In the genomic region with DNA sequence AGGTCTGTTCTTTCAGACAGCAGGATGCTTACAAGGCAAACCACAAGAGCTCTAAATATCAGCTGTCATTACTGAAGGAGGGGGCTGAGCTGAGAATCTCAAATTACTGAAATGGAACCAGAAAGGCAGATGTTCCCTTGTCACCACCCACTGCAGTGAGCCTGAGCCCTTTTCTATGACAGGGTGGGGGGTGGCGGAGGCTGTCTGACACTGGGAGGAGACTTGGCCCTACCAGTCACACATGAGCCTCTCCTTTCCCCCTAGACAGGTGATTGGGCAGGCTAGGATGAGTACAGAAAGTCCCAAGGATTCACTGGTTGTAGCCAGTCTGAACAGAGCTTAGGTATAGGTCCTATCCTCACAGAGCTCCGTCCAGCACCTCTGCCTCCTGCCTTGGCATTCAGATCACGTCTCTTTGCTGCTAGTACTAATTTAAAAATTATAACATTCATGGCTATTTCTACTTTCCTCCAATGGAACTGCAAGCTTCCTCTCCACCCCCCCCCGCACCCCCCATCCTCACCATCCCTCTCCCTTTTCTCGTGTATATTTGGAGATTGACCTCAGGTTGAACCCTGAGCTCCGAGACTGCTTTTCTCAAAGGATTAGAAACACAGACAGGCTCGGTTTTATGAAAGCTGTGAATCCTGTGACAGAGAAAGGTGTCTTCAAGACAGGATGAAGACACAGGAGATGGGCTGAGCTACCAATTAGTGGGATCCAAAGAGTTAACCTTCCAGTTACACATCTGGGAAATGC, we compare ENCODE assay signal across 8 mouse cellular contexts.
DNase-seq lines count a peak whose midpoint lies in the region; ATAC-seq and TF ChIP-seq lines count a peak whose summit lies in the region.

No protein-coding gene starts in this region.

- peaks cover 6% of the 10 kb centered on the region; the same call in 1 of the 2 replicates for H3K4me1 ChIP-seq in lung, embryonic 15.5 days
- no peaks in the 10 kb centered on the region for H3K4me1 ChIP-seq in cerebellum, adult 2 months (ENCODE audit: control insufficient read depth, insufficient read depth, low read length)

- no peaks in the 10 kb centered on the region for H3K9me3 ChIP-seq in lung, embryonic 15.5 days

- no peak for TF ChIP-seq POLR2A in cerebellum, adult 2 months (IDR thresholded peaks at IDR 0.05; ENCODE audit: borderline replicate concordance, insufficient read depth, low read length)

- ATAC-seq in lung, embryonic 15.5 days (ENCODE audit: borderline replicate concordance, extremely low read depth, low FRiP score, low TSS enrichment): peak; percentile 31; the same call in 1 of the 2 replicates

- H3K27me3 ChIP-seq in lung, embryonic 15.5 days: no peaks in the 10 kb centered on the region
- H3K27me3 ChIP-seq in cerebellum, adult 2 months (ENCODE audit: control insufficient read depth, insufficient read depth, low read length): no peaks in the 10 kb centered on the region

- TF ChIP-seq CTCF in cerebellum, adult 2 months (IDR thresholded peaks at IDR 0.05; ENCODE audit: borderline replicate concordance, insufficient read depth, low read depth, low read length): no peak

- H3K4me2 ChIP-seq in lung, embryonic 15.5 days: no peak overlapping the region

- H3K27ac ChIP-seq in lung, embryonic 15.5 days: no peak overlapping the region
- H3K27ac ChIP-seq in cerebellum, adult 2 months (ENCODE audit: insufficient read depth, low read length): no peak overlapping the region

- DNase-seq in lung, postnatal 36 days: no peak
- DNase-seq in frontal cortex, postnatal 14 days (ENCODE audit: low spot score in 2 of 2): peak; percentile 33 to 38
- peak; percentile 30 to 61 for DNase-seq in left cerebral cortex, postnatal 14 days (ENCODE audit: low spot score in 2 of 2)
- DNase-seq in right cerebral cortex, adult 2 months (ENCODE audit: low spot score in 2 of 2): peak; percentile 35 to 65
- DNase-seq in kidney, postnatal 10 days: no peak
- DNase-seq in cerebellum, adult 2 months: no peak
- no peak for DNase-seq in thymus, postnatal 36 days

- intact Hi-C loops in left cerebral cortex, postnatal 14 days (cut with DNase I): no loop called here

- no peak overlapping the region for H3K9ac ChIP-seq in lung, embryonic 15.5 days

- no peaks in the 10 kb centered on the region for H3K36me3 ChIP-seq in lung, embryonic 15.5 days

- no peak overlapping the region for H3K4me3 ChIP-seq in lung, embryonic 15.5 days
- no peak overlapping the region for H3K4me3 ChIP-seq in cerebellum, adult 2 months (replicated peaks; ENCODE audit: insufficient read depth, low read depth, low read length)

- 24% methylated on average over 7 of the region's 7 CpGs for WGBS in lung, embryonic 15.5 days
- 49% methylated on average over 7 of the region's 7 CpGs for whole genome bisulfite sequencing in cerebellum, adult 2 months

Comparison
In these comparisons a context has a peak if more than half of its experiments do, and no peak if none do; other contexts are left out.
1. DNase-seq: peak in frontal cortex, postnatal 14 days (2 of 2), left cerebral cortex, postnatal 14 days (2 of 2) and right cerebral cortex, adult 2 months (2 of 2); none in lung, postnatal 36 days (single experiment), kidney, postnatal 10 days (single experiment), cerebellum, adult 2 months (0 of 2) and thymus, postnatal 36 days (0 of 2).